Mouse (Mus musculus): Measurements from ENCODE around the gene Tmem245. TPM values are rescaled to one million over a fixed set of nuclear protein-coding genes. Genes with fewer than 3 reads are reported as not detected.

Gene Tmem245
- polyA plus RNA-seq, 1 experiment, result 4.4 TPM

- H3K27me3 ChIP-seq (ENCODE audit: control insufficient read depth, insufficient read depth, insufficient read length), result peaks cover 24% of the 10 kb centered on the region
- TF ChIP-seq MYOG (IDR thresholded peaks at IDR 0.05; ENCODE audit: control insufficient read depth in 1 of 3, insufficient read depth in 1 of 3, insufficient read length in 2 of 3, low read depth in 2 of 3) (no peak), TCF12 (IDR thresholded peaks at IDR 0.05; ENCODE audit: insufficient read depth, poor library complexity, severe bottlenecking) (no peak), MAX (IDR thresholded peaks at IDR 0.05; ENCODE audit: low read depth) (no peak), REST (IDR thresholded peaks at IDR 0.05; ENCODE audit: insufficient read depth, insufficient read length) (no peak), CEBPB (IDR thresholded peaks at IDR 0.05; ENCODE audit: insufficient read depth, poor library complexity, severe bottlenecking) (no peak), POLR2AphosphoS2 (IDR thresholded peaks at IDR 0.05; ENCODE audit: insufficient read length, low read depth) (no peak), POLR2A (IDR thresholded peaks at IDR 0.05; ENCODE audit: insufficient read length, low read depth) (no peak), TCF3 (IDR thresholded peaks at IDR 0.05; ENCODE audit: insufficient read length, low read depth) (no peak), SRF (IDR thresholded peaks at IDR 0.05; ENCODE audit: control insufficient read depth, insufficient read length, low read depth) (no peak), USF1 (IDR thresholded peaks at IDR 0.05; ENCODE audit: low read depth) (no peak), E2F4 (IDR thresholded peaks at IDR 0.05; ENCODE audit: insufficient read depth) (no peak), MYOD1 (IDR thresholded peaks at IDR 0.05; ENCODE audit: control insufficient read depth in 1 of 3, insufficient read length in 2 of 3, low read depth in 2 of 3) (no peak)
- H3K4me2 ChIP-seq (ENCODE audit: low read depth), result no peak overlapping the region
- no peaks in the 10 kb centered on the region for H3K36me3 ChIP-seq (ENCODE audit: control insufficient read depth, insufficient read depth)
- no peaks in the 10 kb centered on the region for H3K79me2 ChIP-seq (ENCODE audit: control insufficient read depth, insufficient read depth)
- H3ac ChIP-seq (ENCODE audit: control insufficient read depth, insufficient read length), result no peak overlapping the region
- H3K4me3 ChIP-seq, result no peak overlapping the region
Observed at GRCm38 (mm10) chr4:56989431-56990214, 42.4 kb upstream of the Tmem245 start.

- Histone ChIP-seq H3ac (ENCODE audit: control insufficient read depth, insufficient read length) (no peak overlapping the region), H3K36me3 (ENCODE audit: control insufficient read depth, insufficient read depth) (no peaks in the 10 kb centered on the region), H3K4me3 (no peak overlapping the region), H3K4me2 (ENCODE audit: low read depth) (no peak overlapping the region), H3K79me2 (ENCODE audit: control insufficient read depth, insufficient read depth) (no peaks in the 10 kb centered on the region), H3K27me3 (ENCODE audit: control insufficient read depth, insufficient read depth, insufficient read length) (no peaks in the 10 kb centered on the region)
- no peak for TF ChIP-seq CEBPB (IDR thresholded peaks at IDR 0.05; ENCODE audit: insufficient read depth, poor library complexity, severe bottlenecking)
- no peak for TF ChIP-seq MYOD1 (IDR thresholded peaks at IDR 0.05; ENCODE audit: control insufficient read depth in 1 of 3, insufficient read length in 2 of 3, low read depth in 2 of 3)
Observed at GRCm38 (mm10) chr4:56965586-56966179, 18.4 kb upstream of the Tmem245 start.

DNA sequence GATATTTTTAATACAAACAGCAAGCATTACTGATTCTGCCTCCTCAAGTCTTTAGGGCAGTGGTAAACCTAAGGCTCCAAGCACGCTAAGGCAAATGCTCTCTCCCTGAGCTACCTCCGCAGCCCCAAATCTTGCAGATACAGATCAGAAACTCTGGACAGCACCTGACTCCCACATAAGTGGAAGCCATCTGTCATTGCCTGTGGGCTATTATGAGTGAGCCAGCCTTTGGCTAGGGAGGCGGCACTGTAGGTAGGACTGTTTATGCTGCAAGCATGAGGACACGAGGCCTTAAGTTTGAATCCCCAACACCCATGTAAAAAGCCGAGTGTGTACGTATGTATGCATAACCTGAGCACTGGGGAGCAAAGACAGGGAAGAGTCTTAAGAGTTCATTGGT, 16.4 kb upstream of the Tmem245 start:
- H3K79me2 ChIP-seq (ENCODE audit: control insufficient read depth, insufficient read depth), result no peaks in the 10 kb centered on the region
- TF ChIP-seq MAX (IDR thresholded peaks at IDR 0.05; ENCODE audit: low read depth) (no peak), REST (IDR thresholded peaks at IDR 0.05; ENCODE audit: insufficient read depth, insufficient read length) (no peak), USF1 (IDR thresholded peaks at IDR 0.05; ENCODE audit: low read depth) (no peak)
- H3ac ChIP-seq (ENCODE audit: control insufficient read depth, insufficient read length), result no peak overlapping the region
- no peaks in the 10 kb centered on the region for H3K36me3 ChIP-seq (ENCODE audit: control insufficient read depth, insufficient read depth)
- no peaks in the 10 kb centered on the region for H3K27me3 ChIP-seq (ENCODE audit: control insufficient read depth, insufficient read depth, insufficient read length)
- H3K4me3 ChIP-seq, result no peak overlapping the region
- H3K4me2 ChIP-seq (ENCODE audit: low read depth), result no peak overlapping the region

DNA sequence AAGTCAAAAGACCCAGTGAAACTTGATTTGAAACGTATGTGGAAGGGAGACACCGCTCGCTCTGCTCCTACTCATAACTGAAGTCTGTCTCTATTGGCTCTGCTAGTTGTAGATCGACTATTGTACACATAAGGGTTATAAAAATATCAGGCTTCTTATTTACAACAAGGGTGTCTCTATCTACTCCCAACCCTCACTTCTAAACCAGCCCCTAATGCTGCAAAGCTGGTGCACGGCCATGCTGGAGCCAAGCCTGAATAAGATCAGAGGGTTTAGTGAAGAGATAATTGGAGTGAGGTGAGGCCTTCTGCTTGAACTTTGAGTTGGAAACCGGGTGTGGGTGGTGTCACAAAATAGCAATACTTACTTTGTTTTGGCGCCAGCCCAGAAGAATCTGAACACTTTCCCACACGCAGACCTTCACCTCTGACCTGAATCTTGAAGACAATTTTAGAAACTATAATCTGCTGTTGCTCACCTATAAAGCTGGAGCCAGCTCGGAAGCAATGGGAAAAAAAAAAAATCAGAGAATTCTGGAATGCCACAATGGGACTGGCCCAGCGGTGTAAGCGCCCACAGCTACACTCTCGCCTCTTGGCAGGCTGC, 14.2 kb upstream of the Tmem245 start:
- no peaks in the 10 kb centered on the region for H3K27me3 ChIP-seq (ENCODE audit: control insufficient read depth, insufficient read depth, insufficient read length)
- H3K36me3 ChIP-seq (ENCODE audit: control insufficient read depth, insufficient read depth), result no peaks in the 10 kb centered on the region
- H3K79me2 ChIP-seq (ENCODE audit: control insufficient read depth, insufficient read depth), result no peaks in the 10 kb centered on the region
- H3K4me2 ChIP-seq (ENCODE audit: low read depth), result no peak overlapping the region
- H3K4me3 ChIP-seq, result no peak overlapping the region
- TF ChIP-seq SRF (IDR thresholded peaks at IDR 0.05; ENCODE audit: control insufficient read depth, insufficient read length, low read depth) (no peak), TCF12 (IDR thresholded peaks at IDR 0.05; ENCODE audit: insufficient read depth, poor library complexity, severe bottlenecking) (no peak), POLR2AphosphoS2 (IDR thresholded peaks at IDR 0.05; ENCODE audit: insufficient read length, low read depth) (no peak), REST (IDR thresholded peaks at IDR 0.05; ENCODE audit: insufficient read depth, insufficient read length) (no peak), E2F4 (IDR thresholded peaks at IDR 0.05; ENCODE audit: insufficient read depth) (no peak), POLR2A (IDR thresholded peaks at IDR 0.05; ENCODE audit: insufficient read length, low read depth) (no peak)
- H3ac ChIP-seq (ENCODE audit: control insufficient read depth, insufficient read length), result no peak overlapping the region

- H3ac ChIP-seq (ENCODE audit: control insufficient read depth, insufficient read length), result no peak overlapping the region
- no peaks in the 10 kb centered on the region for H3K79me2 ChIP-seq (ENCODE audit: control insufficient read depth, insufficient read depth)
- H3K4me3 ChIP-seq, result no peak overlapping the region
- no peaks in the 10 kb centered on the region for H3K36me3 ChIP-seq (ENCODE audit: control insufficient read depth, insufficient read depth)
- TF ChIP-seq POLR2AphosphoS2 (IDR thresholded peaks at IDR 0.05; ENCODE audit: insufficient read length, low read depth) (no peak), POLR2A (IDR thresholded peaks at IDR 0.05; ENCODE audit: insufficient read length, low read depth) (no peak), TCF12 (IDR thresholded peaks at IDR 0.05; ENCODE audit: insufficient read depth, poor library complexity, severe bottlenecking) (no peak), MAX (IDR thresholded peaks at IDR 0.05; ENCODE audit: low read depth) (no peak), CEBPB (IDR thresholded peaks at IDR 0.05; ENCODE audit: insufficient read depth, poor library complexity, severe bottlenecking) (no peak), MYOD1 (IDR thresholded peaks at IDR 0.05; ENCODE audit: control insufficient read depth in 1 of 3, insufficient read length in 2 of 3, low read depth in 2 of 3) (no peak), SRF (IDR thresholded peaks at IDR 0.05; ENCODE audit: control insufficient read depth, insufficient read length, low read depth) (no peak), E2F4 (IDR thresholded peaks at IDR 0.05; ENCODE audit: insufficient read depth) (no peak), MYOG (IDR thresholded peaks at IDR 0.05; ENCODE audit: control insufficient read depth in 1 of 3, insufficient read depth in 1 of 3, insufficient read length in 2 of 3, low read depth in 2 of 3) (no peak), USF1 (IDR thresholded peaks at IDR 0.05; ENCODE audit: low read depth) (no peak), REST (IDR thresholded peaks at IDR 0.05; ENCODE audit: insufficient read depth, insufficient read length) (no peak), TCF3 (IDR thresholded peaks at IDR 0.05; ENCODE audit: insufficient read length, low read depth) (no peak)
- H3K4me2 ChIP-seq (ENCODE audit: low read depth), result no peak overlapping the region
- H3K27me3 ChIP-seq (ENCODE audit: control insufficient read depth, insufficient read depth, insufficient read length), result no peaks in the 10 kb centered on the region
Observed at GRCm38 (mm10) chr4:56957518-56957917, 10.3 kb upstream of the Tmem245 start.

Measured in myocyte (in vitro differentiated cells).